Mouse (Mus musculus) bone marrow macrophage, adult 2 months (primary cell): ENCODE measurements around the gene Tjp2.

Experiments used
- CTCF ChIP-seq: IDR thresholded peaks from 2 replicates; pipeline ENCODE4 v1.5.1; 2012; ENCODE audit warnings: low read depth, mild to moderate bottlenecking, low read length, moderate library complexity
- POLR2A ChIP-seq: IDR thresholded peaks from 2 replicates; pipeline ENCODE4 v1.6.1; 2012; ENCODE audit warnings: mild to moderate bottlenecking, low read depth, low read length, borderline replicate concordance

GRCm38 (mm10) chr19:24163974-24164373, 60.9 kb downstream of the Tjp2 start:
- TF ChIP-seq POLR2A (no peak), CTCF (no peak)
